Mouse (Mus musculus): Measurements from ENCODE around the gene Rab5if.

- TF ChIP-seq CTCF (IDR thresholded peaks at IDR 0.05): no peak
- no peak for TF ChIP-seq EP300 (IDR thresholded peaks at IDR 0.05; ENCODE audit: insufficient read depth, low read depth, low read length)
- TF ChIP-seq POLR2A (IDR thresholded peaks at IDR 0.05; ENCODE audit: insufficient read depth, low read depth, low read length): no peak
Observed at GRCm38 (mm10) chr2:156816116-156816515, 46.8 kb upstream of the Rab5if start.

All from heart, adult 2 months (tissue).